1 mouse cellular context compared by ENCODE assay signal in the genomic region with DNA sequence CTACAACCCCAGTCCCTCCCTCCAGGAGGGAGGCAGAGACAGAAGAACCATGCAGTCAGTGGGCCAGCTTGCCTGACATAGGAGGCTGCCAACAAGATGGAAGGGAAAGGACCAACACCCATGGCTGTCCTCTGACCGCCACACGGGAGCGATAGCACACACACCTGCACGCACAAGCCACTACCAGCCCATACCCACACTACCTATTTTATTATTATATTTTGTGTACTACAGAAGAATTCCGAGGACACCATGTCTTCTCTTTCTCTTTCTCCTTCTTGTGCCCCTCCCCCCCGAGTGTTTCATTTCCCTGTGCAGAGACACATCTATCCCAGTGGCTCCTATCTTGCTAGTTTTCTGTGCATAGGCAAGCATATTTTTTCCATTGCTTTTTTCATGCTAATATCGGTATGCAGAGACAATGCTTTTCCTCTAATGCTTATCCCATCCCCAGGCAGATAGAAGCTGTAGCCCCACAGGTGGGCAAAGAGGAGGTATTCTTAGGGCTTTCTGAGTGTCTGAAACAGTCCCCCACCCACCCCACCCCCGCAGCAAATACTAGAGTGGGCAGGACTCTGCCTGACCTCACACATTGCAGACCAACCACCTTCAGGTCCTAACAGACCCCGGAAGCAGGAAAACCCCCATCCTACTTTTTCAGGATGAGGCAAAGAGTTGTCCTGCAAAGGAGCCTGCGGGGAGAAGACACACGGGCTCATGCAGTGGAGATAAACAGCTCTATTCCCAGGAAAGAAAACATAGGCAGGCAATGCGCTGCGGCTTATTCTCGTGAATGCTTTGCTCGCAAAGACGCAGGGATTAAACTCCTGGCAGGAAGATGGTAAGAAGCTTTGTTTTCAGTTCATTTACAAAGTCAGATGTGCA.
TF ChIP-seq lines count a peak whose summit lies in the region.

No protein-coding gene starts in this region.

TF ChIP-seq in CH12.LX, 34 proteins besides CTCF, POLR2A, EP300 and RAD21 (continued from another document):
- peak; percentile 25; the same call in 1 of the 2 replicates for TF ChIP-seq MAFK (IDR thresholded peaks at IDR 0.05; ENCODE audit: insufficient replicate concordance, low read length)
- TF ChIP-seq TBP (conservative IDR thresholded peaks at IDR 0.05; ENCODE audit: low read depth, low read length), result 0 out of 2 replicates have a peak, but pooled peaks have one; percentile 54
- TF ChIP-seq USF2 (conservative IDR thresholded peaks at IDR 0.05; ENCODE audit: low read depth, low read length), result no peak
